Mouse (Mus musculus): ENCODE results near the gene Nfix. TPM values are rescaled to one million over a fixed set of nuclear protein-coding genes. Genes with fewer than 3 reads are reported as not detected.

The Nfix gene
- total and polyA plus RNA-seq, 2 experiments from 2014 or later: 92.5 to 123 TPM

GRCm38 (mm10) chr8:84760901-84761300, 39.2 kb downstream of the Nfix start:
- Histone ChIP-seq H3K9ac (replicated peaks; ENCODE audit: low read length) (no peak overlapping the region), H3K27me3 (ENCODE audit: insufficient read depth, low read length) (no peaks in the 10 kb centered on the region), H3K4me1 (ENCODE audit: insufficient read depth, low read length) (peaks cover 35% of the 10 kb centered on the region), H3K27ac (no peak overlapping the region), H3K4me3 (ENCODE audit: low read length) (no peak overlapping the region), H3K36me3 (ENCODE audit: insufficient read depth, low read length) (no peaks in the 10 kb centered on the region), H3K4me2 (ENCODE audit: low read depth, low read length) (0 out of 2 replicates have a peak overlapping the region, but pooled peaks have one; percentile 3), H3K9me3 (ENCODE audit: low read length) (no peaks in the 10 kb centered on the region)
- WGBS: 51% methylated on average over 2 of the region's 2 CpGs
- DNase-seq (ENCODE audit: low spot score) (peak; percentile 45), ATAC-seq (peak; percentile 33; the same call in 1 of the 2 replicates)
- TF ChIP-seq CTCF (IDR thresholded peaks at IDR 0.05; ENCODE audit: low read depth): no peak

GRCm38 (mm10) chr8:84760405-84760805, 39.7 kb downstream of the Nfix start:
- Histone ChIP-seq H3K4me2 (ENCODE audit: low read depth, low read length) (0 out of 2 replicates have a peak overlapping the region, but pooled peaks have one; percentile 3), H3K9me3 (ENCODE audit: low read length) (no peaks in the 10 kb centered on the region), H3K4me1 (ENCODE audit: insufficient read depth, low read length) (peaks cover 32% of the 10 kb centered on the region), H3K9ac (replicated peaks; ENCODE audit: low read length) (no peak overlapping the region), H3K27me3 (ENCODE audit: insufficient read depth, low read length) (no peaks in the 10 kb centered on the region), H3K36me3 (ENCODE audit: insufficient read depth, low read length) (no peaks in the 10 kb centered on the region), H3K4me3 (ENCODE audit: low read length) (no peak overlapping the region), H3K27ac (no peak overlapping the region)
- TF ChIP-seq CTCF (IDR thresholded peaks at IDR 0.05; ENCODE audit: low read depth): no peak
- 37% methylated on average over 7 of the region's 7 CpGs for WGBS
- ATAC-seq (no peak), DNase-seq (ENCODE audit: low spot score) (no peak)

- no peak for ATAC-seq
- no peak overlapping the region for H3K4me3 ChIP-seq (ENCODE audit: low read length)
- no peaks in the 10 kb centered on the region for H3K27me3 ChIP-seq (ENCODE audit: insufficient read depth, low read length)
- no peak overlapping the region for H3K9ac ChIP-seq (replicated peaks; ENCODE audit: low read length)
- H3K4me2 ChIP-seq (ENCODE audit: low read depth, low read length): no peak overlapping the region
- TF ChIP-seq CTCF (IDR thresholded peaks at IDR 0.05; ENCODE audit: low read depth): no peak
- H3K36me3 ChIP-seq (ENCODE audit: insufficient read depth, low read length): no peaks in the 10 kb centered on the region
- no peaks in the 10 kb centered on the region for H3K9me3 ChIP-seq (ENCODE audit: low read length)
- H3K27ac ChIP-seq: no peak overlapping the region
- WGBS: 79% methylated on average over 10 of the region's 10 CpGs
- H3K4me1 ChIP-seq (ENCODE audit: insufficient read depth, low read length): peaks cover 25% of the 10 kb centered on the region
- no peak for DNase-seq (ENCODE audit: low spot score)
These were observed 40.4 kb downstream of the Nfix start for GRCm38 (mm10) chr8:84759718-84760117.

GRCm38 (mm10) chr8:84759126-84759525, 41.0 kb downstream of the Nfix start:
- WGBS: 60% methylated on average over 7 of the region's 7 CpGs
- DNase-seq (ENCODE audit: low spot score) (no peak), ATAC-seq (no peak)
- Histone ChIP-seq H3K36me3 (ENCODE audit: insufficient read depth, low read length) (no peaks in the 10 kb centered on the region), H3K9ac (replicated peaks; ENCODE audit: low read length) (0 out of 2 replicates have a peak overlapping the region, but pooled peaks have one; percentile 9), H3K4me1 (ENCODE audit: insufficient read depth, low read length) (peaks cover 21% of the 10 kb centered on the region), H3K4me2 (ENCODE audit: low read depth, low read length) (no peak overlapping the region), H3K9me3 (ENCODE audit: low read length) (no peaks in the 10 kb centered on the region), H3K4me3 (ENCODE audit: low read length) (no peak overlapping the region), H3K27me3 (ENCODE audit: insufficient read depth, low read length) (no peaks in the 10 kb centered on the region), H3K27ac (no peak overlapping the region)
- TF ChIP-seq CTCF (IDR thresholded peaks at IDR 0.05; ENCODE audit: low read depth): peak; percentile 51

DNA sequence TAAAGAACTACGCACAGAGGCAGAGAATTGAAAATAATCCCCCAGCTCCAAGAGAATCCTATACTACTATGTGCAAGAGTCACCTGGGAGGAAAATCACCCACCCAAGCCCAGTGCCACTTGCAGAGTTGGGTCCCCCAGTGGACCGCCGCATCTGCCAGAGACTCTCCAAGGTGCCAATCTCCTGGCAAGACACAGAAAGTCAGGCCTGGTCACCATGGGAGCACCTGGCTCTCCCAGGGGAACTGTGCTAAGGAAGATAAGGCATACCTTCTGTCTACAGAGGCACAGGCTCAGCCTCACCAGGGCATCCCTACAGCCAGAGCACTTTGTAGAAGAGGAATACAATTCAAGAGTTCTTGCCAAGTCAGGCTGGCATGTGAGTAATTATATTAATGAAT, 41.8 kb downstream of the Nfix start:
- Histone ChIP-seq H3K27ac (no peak overlapping the region), H3K4me3 (ENCODE audit: low read length) (no peak overlapping the region), H3K9ac (replicated peaks; ENCODE audit: low read length) (no peak overlapping the region), H3K4me2 (ENCODE audit: low read depth, low read length) (no peak overlapping the region), H3K9me3 (ENCODE audit: low read length) (no peaks in the 10 kb centered on the region), H3K4me1 (ENCODE audit: insufficient read depth, low read length) (peaks cover 15% of the 10 kb centered on the region), H3K27me3 (ENCODE audit: insufficient read depth, low read length) (no peaks in the 10 kb centered on the region), H3K36me3 (ENCODE audit: insufficient read depth, low read length) (no peaks in the 10 kb centered on the region)
- WGBS: 91% methylated on average over 3 of the region's 3 CpGs
- no peak for DNase-seq (ENCODE audit: low spot score)
- ATAC-seq: no peak
- TF ChIP-seq CTCF (IDR thresholded peaks at IDR 0.05; ENCODE audit: low read depth): no peak

DNA sequence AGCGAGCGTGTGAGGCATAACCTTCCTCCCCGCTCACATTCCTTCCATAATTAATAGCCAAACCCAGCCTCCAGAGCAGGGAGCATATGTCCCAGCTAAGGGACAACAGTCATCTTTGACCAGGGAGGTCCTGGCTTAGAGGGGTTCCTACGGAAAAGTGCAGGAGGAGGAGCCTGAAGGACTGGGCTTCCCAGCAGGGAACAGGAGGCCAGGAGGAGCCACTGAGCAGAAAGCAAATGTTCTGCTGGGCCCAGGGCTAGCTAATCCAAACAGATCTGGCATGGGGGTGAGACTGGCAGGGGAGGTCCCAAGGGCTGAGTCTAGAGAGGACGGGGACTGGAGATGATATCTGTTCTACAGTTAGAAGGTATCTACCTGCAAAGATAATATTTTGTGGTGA, 42.6 kb downstream of the Nfix start:
- H3K27me3 ChIP-seq (ENCODE audit: insufficient read depth, low read length): no peaks in the 10 kb centered on the region
- no peak overlapping the region for H3K4me3 ChIP-seq (ENCODE audit: low read length)
- DNase-seq (ENCODE audit: low spot score) (no peak), ATAC-seq (no peak)
- TF ChIP-seq CTCF (IDR thresholded peaks at IDR 0.05; ENCODE audit: low read depth): no peak
- no peak overlapping the region for H3K4me2 ChIP-seq (ENCODE audit: low read depth, low read length)
- WGBS: 38% methylated on average over 5 of the region's 5 CpGs
- no peak overlapping the region for H3K9ac ChIP-seq (replicated peaks; ENCODE audit: low read length)
- H3K4me1 ChIP-seq (ENCODE audit: insufficient read depth, low read length): peaks cover 15% of the 10 kb centered on the region
- H3K36me3 ChIP-seq (ENCODE audit: insufficient read depth, low read length): no peaks in the 10 kb centered on the region
- H3K9me3 ChIP-seq (ENCODE audit: low read length): no peaks in the 10 kb centered on the region
- no peak overlapping the region; the same call in 1 of the 2 replicates for H3K27ac ChIP-seq

DNA sequence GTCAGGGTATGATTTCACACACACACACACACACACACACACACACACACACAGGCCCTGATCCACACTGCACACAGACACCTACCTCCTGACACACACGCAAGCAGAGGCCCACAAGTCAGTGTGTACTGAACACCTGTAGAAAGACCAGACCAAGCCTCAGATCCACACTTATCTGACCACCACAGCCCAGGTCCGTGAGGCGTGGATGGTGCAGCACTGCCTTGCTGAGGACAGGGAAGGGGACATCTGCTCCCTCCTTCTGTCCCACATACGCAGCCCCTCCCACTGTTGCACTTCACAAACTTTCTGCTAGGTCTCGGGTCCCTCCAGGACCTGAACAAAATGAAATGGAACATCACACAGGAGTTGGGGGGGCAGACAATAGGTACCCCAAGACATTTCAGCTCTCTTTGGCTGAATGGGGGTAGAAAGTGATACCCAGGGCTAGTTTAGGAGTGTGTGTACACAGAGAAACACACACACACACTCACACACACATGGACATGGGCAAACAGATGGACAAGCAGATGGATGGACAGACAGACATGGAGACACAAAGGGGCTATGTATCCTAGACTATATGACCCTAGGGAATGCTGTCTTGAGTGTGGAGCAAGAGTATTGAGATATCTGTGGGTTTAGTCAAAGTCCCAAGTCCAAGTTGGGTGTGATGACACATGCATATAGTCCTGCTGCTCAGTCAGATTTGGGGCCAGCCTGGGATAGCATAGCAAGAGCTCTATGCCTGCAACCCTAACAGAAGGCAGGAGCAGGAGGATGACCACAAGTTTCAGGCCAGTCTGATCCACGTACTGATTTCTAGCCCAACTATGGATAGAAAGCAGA, 47.2 kb downstream of the Nfix start:
- no peak overlapping the region for H3K4me3 ChIP-seq (ENCODE audit: low read length)
- 0 out of 2 replicates have a peak, but pooled peaks cover 15% of the 10 kb centered on the region for H3K4me1 ChIP-seq (ENCODE audit: insufficient read depth, low read length)
- no peaks in the 10 kb centered on the region for H3K27me3 ChIP-seq (ENCODE audit: insufficient read depth, low read length)
- ATAC-seq (no peak), DNase-seq (ENCODE audit: low spot score) (no peak)
- WGBS: 77% methylated on average over 6 of the region's 6 CpGs
- H3K4me2 ChIP-seq (ENCODE audit: low read depth, low read length): no peak overlapping the region
- H3K27ac ChIP-seq: no peak overlapping the region
- no peaks in the 10 kb centered on the region for H3K9me3 ChIP-seq (ENCODE audit: low read length)
- no peak overlapping the region for H3K9ac ChIP-seq (replicated peaks; ENCODE audit: low read length)
- TF ChIP-seq CTCF (IDR thresholded peaks at IDR 0.05; ENCODE audit: low read depth): no peak
- no peaks in the 10 kb centered on the region for H3K36me3 ChIP-seq (ENCODE audit: insufficient read depth, low read length)

Data from hindbrain, postnatal 0 days (tissue).